Mouse (Mus musculus): Measurements from ENCODE around the gene Dram1. TPM values are rescaled to one million over a fixed set of nuclear protein-coding genes. Genes with fewer than 3 reads are reported as not detected.
A peak's percentile ranks its signal among the peaks of the same experiment; 100 is the strongest.

Gene Dram1
- polyA plus RNA-seq (2015; fragmentation: Nextera tagmentation; extraction: Ambion mirVana): 128 and 151 TPM in 2 replicates

DNA sequence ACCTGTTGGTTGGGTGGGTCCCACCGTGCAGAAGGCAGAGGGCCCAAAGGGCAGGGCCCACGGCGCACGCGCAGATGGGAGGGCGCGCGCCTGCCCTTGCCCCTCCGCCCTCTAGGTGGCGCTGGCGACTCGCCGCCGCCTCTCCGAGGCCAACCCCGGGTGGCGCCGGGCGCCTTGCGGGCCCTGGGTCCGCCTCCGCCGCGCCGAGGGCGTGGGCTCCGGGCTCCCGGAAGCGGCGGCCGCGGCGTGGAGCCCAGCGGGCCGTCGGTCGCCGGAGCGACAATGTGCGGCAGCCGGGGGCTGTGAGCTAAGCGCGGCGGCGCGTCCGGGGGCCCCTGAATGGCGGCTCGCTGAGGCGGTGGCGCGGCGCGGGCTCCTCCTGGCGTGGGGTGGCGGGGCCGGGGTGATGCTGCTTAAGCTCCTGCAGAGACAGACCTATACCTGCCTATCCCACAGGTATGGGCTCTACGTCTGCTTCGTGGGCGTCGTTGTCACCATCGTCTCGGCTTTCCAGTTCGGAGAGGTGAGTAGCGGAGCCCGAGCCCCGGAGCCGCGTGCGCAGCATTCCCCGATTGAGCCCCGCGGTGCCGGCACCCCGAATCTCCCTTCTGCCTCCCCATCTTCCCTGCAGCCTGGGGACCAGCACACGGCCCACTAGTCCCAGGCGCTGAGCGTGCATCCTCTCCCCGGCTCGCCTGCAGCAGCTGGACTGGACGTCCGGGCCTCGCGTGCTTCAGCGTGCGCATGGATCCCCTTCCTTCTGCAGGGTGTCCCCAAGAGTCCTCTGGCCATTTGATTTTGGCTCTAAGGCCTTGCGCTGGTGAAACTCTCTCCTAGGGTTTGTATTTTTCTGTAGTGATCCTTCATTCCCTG is at the start of gene Dram1, which contains the start of gene Gnptab:
Dram1 (minus strand) TSS at position 68 of the 873 bp plus-strand sequence.
Gnptab (plus strand) TSS at position 120 of the 873 bp plus-strand sequence.
- peak; percentile 87 for ATAC-seq (ENCODE audit: low read depth)
- under 1% methylated on average over 80 of the region's 87 CpGs for WGBS

GRCm38 (mm10) chr10:88427998-88428397 is 49.1 kb upstream of the Dram1 start:
- no peak overlapping the region for H3K9ac ChIP-seq (ENCODE audit: low read length)
- H3K36me3 ChIP-seq (ENCODE audit: control insufficient read depth, insufficient read depth, low read length): peaks cover 13% of the 10 kb centered on the region
- H3K27ac ChIP-seq (ENCODE audit: low read length): no peak overlapping the region
- no peak overlapping the region for H3K4me3 ChIP-seq (ENCODE audit: low read length)
- no peaks in the 10 kb centered on the region for H3K27me3 ChIP-seq (ENCODE audit: control insufficient read depth, insufficient read depth, low read depth, low read length)
- ATAC-seq (ENCODE audit: low read depth): no peak
- no peaks in the 10 kb centered on the region for H3K4me1 ChIP-seq (replicated peaks; ENCODE audit: control insufficient read depth, insufficient read depth, low read length)
- no peak overlapping the region for H3K4me2 ChIP-seq (ENCODE audit: low read depth, low read length)
- WGBS: 88% methylated on average over 6 of the region's 6 CpGs
- no peaks in the 10 kb centered on the region for H3K9me3 ChIP-seq (ENCODE audit: control insufficient read depth, low read length)

More for the DNA sequence above, at the start of gene Dram1, which contains the start of gene Gnptab:
- H3K4me3 ChIP-seq (ENCODE audit: low read length): peak within 1 kb of the TSS; percentile 81
- H3K36me3 ChIP-seq (ENCODE audit: control insufficient read depth, insufficient read depth, low read length): no peaks in the 10 kb centered on the region
- H3K9me3 ChIP-seq (ENCODE audit: control insufficient read depth, low read length): no peaks in the 10 kb centered on the region
- H3K27me3 ChIP-seq (ENCODE audit: control insufficient read depth, insufficient read depth, low read depth, low read length): no peaks in the 10 kb centered on the region
- peak within 1 kb of the TSS; percentile 79 for H3K4me2 ChIP-seq (ENCODE audit: low read depth, low read length)
- H3K4me1 ChIP-seq (replicated peaks; ENCODE audit: control insufficient read depth, insufficient read depth, low read length): peaks cover 22% of the 10 kb centered on the region
- H3K9ac ChIP-seq (ENCODE audit: low read length): peak within 1 kb of the TSS; percentile 77
- peak within 1 kb of the TSS; percentile 75 for H3K27ac ChIP-seq (ENCODE audit: low read length)

- H3K4me2 ChIP-seq (ENCODE audit: low read depth, low read length): no peak overlapping the region
- whole genome bisulfite sequencing: 58% methylated on average over 5 of the region's 5 CpGs
- no peak overlapping the region for H3K9ac ChIP-seq (ENCODE audit: low read length)
- no peak overlapping the region for H3K27ac ChIP-seq (ENCODE audit: low read length)
- no peaks in the 10 kb centered on the region for H3K9me3 ChIP-seq (ENCODE audit: control insufficient read depth, low read length)
- ATAC-seq (ENCODE audit: low read depth): no peak
- H3K4me3 ChIP-seq (ENCODE audit: low read length): no peak overlapping the region
- H3K4me1 ChIP-seq (replicated peaks; ENCODE audit: control insufficient read depth, insufficient read depth, low read length): no peaks in the 10 kb centered on the region
- peaks cover 8% of the 10 kb centered on the region for H3K36me3 ChIP-seq (ENCODE audit: control insufficient read depth, insufficient read depth, low read length)
- no peaks in the 10 kb centered on the region for H3K27me3 ChIP-seq (ENCODE audit: control insufficient read depth, insufficient read depth, low read depth, low read length)
Observed at GRCm38 (mm10) chr10:88426896-88427295, 48.0 kb upstream of the Dram1 start.

DNA sequence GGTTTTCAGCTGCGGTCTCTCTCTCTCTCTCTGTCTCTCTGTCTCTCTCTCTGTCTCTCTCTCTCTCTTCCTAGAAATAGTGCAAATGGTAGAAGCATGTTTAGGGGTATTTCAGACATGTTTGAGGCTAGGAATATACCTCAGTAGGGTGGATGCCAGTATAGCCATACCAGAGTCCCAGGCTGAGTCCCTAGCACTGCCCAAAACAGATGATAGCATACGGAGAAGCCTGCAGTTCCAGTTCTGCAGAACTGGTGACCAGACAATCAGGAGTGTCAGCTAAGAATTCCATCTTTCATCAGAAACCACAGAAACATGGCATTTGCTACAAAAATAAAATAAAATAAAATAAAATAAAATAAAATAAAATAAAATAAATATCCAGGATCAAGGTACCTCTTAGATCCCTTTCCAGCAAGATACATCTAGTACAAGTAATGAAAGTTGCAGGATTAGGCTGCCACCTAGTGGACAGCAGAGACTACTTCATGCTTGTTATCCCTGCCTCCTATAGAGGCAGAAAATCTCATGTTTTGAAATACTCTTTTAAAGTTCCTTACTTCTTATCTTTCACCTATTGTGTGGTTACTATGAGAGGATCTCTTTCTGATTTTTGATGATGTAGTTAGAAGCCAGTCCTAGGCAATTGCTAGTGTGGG is 47.4 kb upstream of the Dram1 start:
- Histone ChIP-seq H3K9me3 (ENCODE audit: control insufficient read depth, low read length) (no peaks in the 10 kb centered on the region), H3K4me2 (ENCODE audit: low read depth, low read length) (no peak overlapping the region), H3K4me3 (ENCODE audit: low read length) (no peak overlapping the region), H3K4me1 (replicated peaks; ENCODE audit: control insufficient read depth, insufficient read depth, low read length) (no peaks in the 10 kb centered on the region), H3K27ac (ENCODE audit: low read length) (no peak overlapping the region), H3K9ac (ENCODE audit: low read length) (no peak overlapping the region), H3K27me3 (ENCODE audit: control insufficient read depth, insufficient read depth, low read depth, low read length) (no peaks in the 10 kb centered on the region), H3K36me3 (ENCODE audit: control insufficient read depth, insufficient read depth, low read length) (peaks cover 5% of the 10 kb centered on the region)
- WGBS: 93% methylated on average over 2 of the region's 2 CpGs
- ATAC-seq (ENCODE audit: low read depth): peak; percentile 73

GRCm38 (mm10) chr10:88420655-88421435 is 42.0 kb upstream of the Dram1 start:
- no peaks in the 10 kb centered on the region for H3K4me1 ChIP-seq (replicated peaks; ENCODE audit: control insufficient read depth, insufficient read depth, low read length)
- H3K4me3 ChIP-seq (ENCODE audit: low read length): no peak overlapping the region
- 90% methylated on average over 19 of the region's 19 CpGs for WGBS
- no peaks in the 10 kb centered on the region for H3K9me3 ChIP-seq (ENCODE audit: control insufficient read depth, low read length)
- H3K27me3 ChIP-seq (ENCODE audit: control insufficient read depth, insufficient read depth, low read depth, low read length): no peaks in the 10 kb centered on the region
- H3K9ac ChIP-seq (ENCODE audit: low read length): no peak overlapping the region
- ATAC-seq (ENCODE audit: low read depth): no peak
- no peak overlapping the region for H3K27ac ChIP-seq (ENCODE audit: low read length)
- no peak overlapping the region for H3K4me2 ChIP-seq (ENCODE audit: low read depth, low read length)
- H3K36me3 ChIP-seq (ENCODE audit: control insufficient read depth, insufficient read depth, low read length): peaks cover 8% of the 10 kb centered on the region; the same call in 1 of the 2 replicates

GRCm38 (mm10) chr10:88420141-88420541 is 41.3 kb upstream of the Dram1 start:
- Histone ChIP-seq H3K27ac (ENCODE audit: low read length) (no peak overlapping the region), H3K9me3 (ENCODE audit: control insufficient read depth, low read length) (no peaks in the 10 kb centered on the region), H3K4me1 (replicated peaks; ENCODE audit: control insufficient read depth, insufficient read depth, low read length) (no peaks in the 10 kb centered on the region), H3K36me3 (ENCODE audit: control insufficient read depth, insufficient read depth, low read length) (peaks cover 8% of the 10 kb centered on the region; the same call in 1 of the 2 replicates), H3K27me3 (ENCODE audit: control insufficient read depth, insufficient read depth, low read depth, low read length) (no peaks in the 10 kb centered on the region), H3K4me2 (ENCODE audit: low read depth, low read length) (no peak overlapping the region), H3K4me3 (ENCODE audit: low read length) (no peak overlapping the region), H3K9ac (ENCODE audit: low read length) (no peak overlapping the region)
- WGBS: 72% methylated on average over 11 of the region's 11 CpGs
- ATAC-seq (ENCODE audit: low read depth): no peak

- Histone ChIP-seq H3K27ac (ENCODE audit: low read length) (no peak overlapping the region), H3K4me2 (ENCODE audit: low read depth, low read length) (no peak overlapping the region), H3K27me3 (ENCODE audit: control insufficient read depth, insufficient read depth, low read depth, low read length) (no peaks in the 10 kb centered on the region), H3K9ac (ENCODE audit: low read length) (no peak overlapping the region), H3K9me3 (ENCODE audit: control insufficient read depth, low read length) (no peaks in the 10 kb centered on the region), H3K36me3 (ENCODE audit: control insufficient read depth, insufficient read depth, low read length) (peaks cover 12% of the 10 kb centered on the region; the same call in 1 of the 2 replicates), H3K4me1 (replicated peaks; ENCODE audit: control insufficient read depth, insufficient read depth, low read length) (no peaks in the 10 kb centered on the region), H3K4me3 (ENCODE audit: low read length) (no peak overlapping the region)
- ATAC-seq (ENCODE audit: low read depth): no peak
- WGBS: 90% methylated on average over 5 of the region's 5 CpGs
Observed at GRCm38 (mm10) chr10:88417686-88418085, 38.8 kb upstream of the Dram1 start.

GRCm38 (mm10) chr10:88412290-88412995 is 33.6 kb upstream of the Dram1 start:
- Histone ChIP-seq H3K4me3 (ENCODE audit: low read length) (no peak overlapping the region), H3K36me3 (ENCODE audit: control insufficient read depth, insufficient read depth, low read length) (0 out of 2 replicates have a peak, but pooled peaks cover 4% of the 10 kb centered on the region), H3K9me3 (ENCODE audit: control insufficient read depth, low read length) (no peaks in the 10 kb centered on the region), H3K9ac (ENCODE audit: low read length) (no peak overlapping the region), H3K27me3 (ENCODE audit: control insufficient read depth, insufficient read depth, low read depth, low read length) (no peaks in the 10 kb centered on the region), H3K4me1 (replicated peaks; ENCODE audit: control insufficient read depth, insufficient read depth, low read length) (no peaks in the 10 kb centered on the region), H3K27ac (ENCODE audit: low read length) (no peak overlapping the region), H3K4me2 (ENCODE audit: low read depth, low read length) (no peak overlapping the region)
- no peak for ATAC-seq (ENCODE audit: low read depth)
- 74% methylated on average over 17 of the region's 17 CpGs for WGBS
